Mouse (Mus musculus): Measurements from ENCODE around the gene Shisal2a. TPM values are rescaled to one million over a fixed set of nuclear protein-coding genes. Genes with fewer than 3 reads are reported as not detected.

The Shisal2a gene
- 0.20 and 0.53 TPM in 2 replicates for polyA plus RNA-seq (2015; fragmentation: Nextera tagmentation; extraction: Ambion mirVana)

- Histone ChIP-seq H3K36me3 (no peaks in the 10 kb centered on the region), H3K9ac (peak within 1 kb of the TSS; percentile 45), H3K27me3 (peaks cover 72% of the 10 kb centered on the region), H3K4me1 (replicated peaks) (0 out of 2 replicates have a peak, but pooled peaks cover 4% of the 10 kb centered on the region), H3K9me3 (replicated peaks) (no peaks in the 10 kb centered on the region), H3K4me2 (peak within 1 kb of the TSS; percentile 58), H3K27ac (no peak within 1 kb of the TSS), H3K4me3 (replicated peaks) (peak within 1 kb of the TSS; percentile 44)
- WGBS (ENCODE audit: insufficient replicate concordance) = 3% methylated on average over 55 of the region's 55 CpGs
- ATAC-seq (ENCODE audit: low read depth) = no peak
- no peak for DNase-seq
Observed at GRCm38 (mm10) chr4:108383183-108383714, at the start of gene Shisal2a. TSS of gene Shisal2a (minus strand) at chr4:108383349.

- H3K36me3 ChIP-seq = no peaks in the 10 kb centered on the region
- 48% methylated on average over 2 of the region's 2 CpGs for WGBS (ENCODE audit: insufficient replicate concordance)
- H3K27me3 ChIP-seq = peaks cover 27% of the 10 kb centered on the region; the same call in 1 of the 2 replicates
- no peak for DNase-seq
- no peak overlapping the region for H3K4me2 ChIP-seq
- no peak overlapping the region for H3K9ac ChIP-seq
- no peak overlapping the region for H3K27ac ChIP-seq
- H3K9me3 ChIP-seq (replicated peaks) = no peaks in the 10 kb centered on the region
- ATAC-seq (ENCODE audit: low read depth) = no peak
- H3K4me1 ChIP-seq (replicated peaks) = peaks cover 20% of the 10 kb centered on the region
- no peak overlapping the region for H3K4me3 ChIP-seq (replicated peaks)
Observed at GRCm38 (mm10) chr4:108431561-108431936, 48.4 kb upstream of the Shisal2a start.

- ATAC-seq (ENCODE audit: low read depth) (0 out of 2 replicates have a peak, but pooled peaks have one; percentile 7), DNase-seq (no peak)
- Histone ChIP-seq H3K27ac (no peak overlapping the region), H3K9me3 (replicated peaks) (no peaks in the 10 kb centered on the region), H3K27me3 (peaks cover 27% of the 10 kb centered on the region; the same call in 1 of the 2 replicates), H3K4me3 (replicated peaks) (no peak overlapping the region), H3K36me3 (no peaks in the 10 kb centered on the region), H3K4me2 (no peak overlapping the region), H3K9ac (no peak overlapping the region), H3K4me1 (replicated peaks) (peaks cover 26% of the 10 kb centered on the region)
- WGBS (ENCODE audit: insufficient replicate concordance) = 54% methylated on average over 4 of the region's 4 CpGs
Observed at GRCm38 (mm10) chr4:108430656-108431560, 47.8 kb upstream of the Shisal2a start.

- peaks cover 27% of the 10 kb centered on the region; the same call in 1 of the 2 replicates for H3K27me3 ChIP-seq
- no peak overlapping the region for H3K4me2 ChIP-seq
- H3K36me3 ChIP-seq = no peaks in the 10 kb centered on the region
- H3K9ac ChIP-seq = no peak overlapping the region
- H3K4me3 ChIP-seq (replicated peaks) = no peak overlapping the region
- peaks cover 28% of the 10 kb centered on the region for H3K4me1 ChIP-seq (replicated peaks)
- DNase-seq (no peak), ATAC-seq (ENCODE audit: low read depth) (no peak)
- 25% methylated on average over 6 of the region's 6 CpGs for WGBS (ENCODE audit: insufficient replicate concordance)
- no peak overlapping the region for H3K27ac ChIP-seq
- no peaks in the 10 kb centered on the region for H3K9me3 ChIP-seq (replicated peaks)
Observed at GRCm38 (mm10) chr4:108428341-108428721, 45.2 kb upstream of the Shisal2a start.

- H3K27ac ChIP-seq = no peak overlapping the region
- ATAC-seq (ENCODE audit: low read depth) = peak; percentile 54; the same call in 1 of the 2 replicates
- 47% methylated on average over 11 of the region's 11 CpGs for WGBS (ENCODE audit: insufficient replicate concordance)
- peaks cover 28% of the 10 kb centered on the region for H3K4me1 ChIP-seq (replicated peaks)
- H3K4me2 ChIP-seq = no peak overlapping the region
- H3K4me3 ChIP-seq (replicated peaks) = no peak overlapping the region
- H3K27me3 ChIP-seq = peaks cover 26% of the 10 kb centered on the region; the same call in 1 of the 2 replicates
- H3K9ac ChIP-seq = no peak overlapping the region
- DNase-seq = no peak
- H3K9me3 ChIP-seq (replicated peaks) = no peaks in the 10 kb centered on the region
- H3K36me3 ChIP-seq = no peaks in the 10 kb centered on the region
Observed at GRCm38 (mm10) chr4:108427719-108428340, 44.7 kb upstream of the Shisal2a start.

- Histone ChIP-seq H3K36me3 (no peaks in the 10 kb centered on the region), H3K4me2 (no peak overlapping the region), H3K4me1 (replicated peaks) (peaks cover 21% of the 10 kb centered on the region), H3K9ac (no peak overlapping the region), H3K9me3 (replicated peaks) (no peaks in the 10 kb centered on the region), H3K27me3 (peaks cover 4% of the 10 kb centered on the region; the same call in 1 of the 2 replicates), H3K27ac (peak overlapping the region; percentile 54; the same call in 1 of the 2 replicates), H3K4me3 (replicated peaks) (no peak overlapping the region)
- WGBS (ENCODE audit: insufficient replicate concordance) = 35% methylated on average over 2 of the region's 2 CpGs
- DNase-seq = no peak
- no peak for ATAC-seq (ENCODE audit: low read depth)
Observed at GRCm38 (mm10) chr4:108424587-108424986, 41.4 kb upstream of the Shisal2a start.

DNA sequence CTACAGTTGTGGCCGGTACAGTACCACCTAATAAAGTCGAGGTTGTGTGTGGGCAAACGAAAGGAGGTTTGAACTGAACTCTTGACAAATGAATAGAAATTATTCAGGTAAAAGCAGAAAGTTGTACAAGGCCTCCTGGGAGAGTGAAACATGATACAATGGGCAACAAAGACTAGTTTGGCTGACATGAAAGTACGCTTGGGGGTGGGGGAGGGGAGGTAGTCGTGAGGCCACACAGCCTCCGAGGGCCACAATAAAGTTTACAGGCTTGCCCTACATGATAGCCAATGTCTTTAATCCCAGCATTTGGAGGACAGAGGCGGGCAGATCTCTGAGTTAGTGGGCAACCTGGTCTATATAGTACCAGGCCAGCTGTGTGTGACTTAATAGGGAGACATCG, 24.5 kb upstream of the Shisal2a start:
- no peak overlapping the region for H3K9ac ChIP-seq
- DNase-seq = no peak
- H3K4me2 ChIP-seq = no peak overlapping the region
- H3K9me3 ChIP-seq (replicated peaks) = no peaks in the 10 kb centered on the region
- no peak for ATAC-seq (ENCODE audit: low read depth)
- H3K4me3 ChIP-seq (replicated peaks) = no peak overlapping the region
- peaks cover 21% of the 10 kb centered on the region for H3K4me1 ChIP-seq (replicated peaks)
- H3K27ac ChIP-seq = no peak overlapping the region
- H3K36me3 ChIP-seq = no peaks in the 10 kb centered on the region
- 38% methylated on average over 8 of the region's 8 CpGs for WGBS (ENCODE audit: insufficient replicate concordance)
- peaks cover 41% of the 10 kb centered on the region for H3K27me3 ChIP-seq

DNA sequence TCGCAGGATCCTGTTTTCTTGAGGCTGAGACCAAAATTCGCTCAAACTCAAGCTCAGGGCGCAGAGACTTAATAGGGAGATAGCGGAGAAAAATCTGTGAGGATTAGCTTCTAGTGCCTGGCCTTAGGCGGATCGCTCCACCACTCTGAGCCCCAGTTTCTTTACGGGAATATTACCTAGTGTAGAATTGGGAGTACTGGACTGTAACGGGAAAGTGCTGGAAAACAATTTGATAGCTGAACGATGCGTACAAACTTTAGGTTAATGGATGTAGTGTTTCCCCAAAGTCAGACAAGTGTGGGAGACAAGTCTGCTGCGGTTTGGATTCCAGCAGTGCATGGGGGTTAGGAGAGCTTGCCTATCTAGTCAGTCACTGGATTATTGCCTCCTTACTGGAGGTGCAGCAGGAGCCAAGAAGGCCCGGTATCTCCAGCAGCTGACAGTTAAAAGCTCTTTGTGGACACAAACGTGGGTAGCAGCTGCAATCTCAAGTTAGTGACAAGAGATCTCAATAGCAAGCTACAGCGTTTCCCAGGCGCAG, 23.8 kb upstream of the Shisal2a start, which contains the start of gene Gpx7:
Gene Gpx7, minus strand, starts transcription at position 101 of the 541 bp plus-strand sequence.
- DNase-seq (no peak), ATAC-seq (ENCODE audit: low read depth) (no peak)
- Histone ChIP-seq H3K4me2 (peak within 1 kb of the TSS; percentile 65), H3K36me3 (no peaks in the 10 kb centered on the region), H3K4me1 (replicated peaks) (peaks cover 21% of the 10 kb centered on the region), H3K9me3 (replicated peaks) (no peaks in the 10 kb centered on the region), H3K27me3 (peaks cover 41% of the 10 kb centered on the region), H3K4me3 (replicated peaks) (peak within 1 kb of the TSS; percentile 51), H3K9ac (peak within 1 kb of the TSS; percentile 58), H3K27ac (peak within 1 kb of the TSS; percentile 23; the same call in 1 of the 2 replicates)
- 18% methylated on average over 15 of the region's 15 CpGs for WGBS (ENCODE audit: insufficient replicate concordance)

DNA sequence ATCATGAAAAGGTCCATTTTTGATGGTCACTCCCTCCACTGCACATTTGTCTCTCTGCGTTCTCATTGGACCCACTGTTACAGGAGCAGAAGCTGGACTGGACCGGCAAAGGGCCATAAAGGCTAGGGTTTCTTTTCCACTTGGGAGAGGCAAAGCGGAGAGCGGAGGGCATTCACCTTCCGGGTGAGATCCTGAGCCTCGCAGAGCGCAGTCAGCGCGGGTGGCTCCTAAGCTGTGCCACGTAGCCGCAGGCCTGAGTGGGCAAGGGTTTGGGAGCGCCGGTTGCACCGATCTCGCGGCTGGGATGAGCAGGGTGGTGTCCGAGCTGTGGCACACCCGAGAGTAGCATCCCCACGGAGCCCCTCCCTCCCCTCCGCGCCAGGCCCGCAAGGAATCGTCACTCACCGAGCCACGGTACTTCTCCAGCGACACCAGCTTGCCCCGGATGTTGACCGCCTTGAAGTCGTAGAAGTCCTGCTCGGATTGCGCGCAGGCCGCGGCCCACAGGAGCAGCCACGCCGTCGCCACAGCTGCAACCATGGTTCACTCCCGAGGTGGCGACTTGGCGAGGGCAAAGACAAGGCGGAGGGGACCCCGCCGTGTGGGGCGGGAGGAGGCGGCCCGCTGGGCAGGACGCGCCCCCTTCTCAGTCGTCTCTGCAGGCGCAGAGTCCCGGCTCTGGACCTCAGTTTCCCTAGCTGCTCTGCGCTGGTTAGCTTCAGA, 23.1 kb upstream of the Shisal2a start:
- Histone ChIP-seq H3K4me2 (peak overlapping the region; percentile 65), H3K27me3 (peaks cover 41% of the 10 kb centered on the region), H3K4me3 (replicated peaks) (peak overlapping the region; percentile 51), H3K36me3 (no peaks in the 10 kb centered on the region), H3K4me1 (replicated peaks) (peaks cover 21% of the 10 kb centered on the region), H3K9me3 (replicated peaks) (no peaks in the 10 kb centered on the region), H3K27ac (peak overlapping the region; percentile 23; the same call in 1 of the 2 replicates), H3K9ac (peak overlapping the region; percentile 58)
- DNase-seq (no peak), ATAC-seq (ENCODE audit: low read depth) (no peak)
- 5% methylated on average over 52 of the region's 52 CpGs for WGBS (ENCODE audit: insufficient replicate concordance)

- Histone ChIP-seq H3K4me2 (peak overlapping the region; percentile 65), H3K4me3 (replicated peaks) (peak overlapping the region; percentile 51; the same call in 1 of the 2 replicates), H3K4me1 (replicated peaks) (peaks cover 21% of the 10 kb centered on the region), H3K27me3 (peaks cover 41% of the 10 kb centered on the region), H3K9ac (0 out of 2 replicates have a peak overlapping the region, but pooled peaks have one; percentile 58), H3K9me3 (replicated peaks) (no peaks in the 10 kb centered on the region), H3K36me3 (no peaks in the 10 kb centered on the region), H3K27ac (0 out of 2 replicates have a peak overlapping the region, but pooled peaks have one; percentile 23)
- DNase-seq (no peak), ATAC-seq (ENCODE audit: low read depth) (no peak; the same call in 1 of the 2 replicates)
- 65% methylated on average over 3 of the region's 3 CpGs for WGBS (ENCODE audit: insufficient replicate concordance)
Observed at GRCm38 (mm10) chr4:108405766-108406137, 22.6 kb upstream of the Shisal2a start.
